In the genomic region with DNA sequence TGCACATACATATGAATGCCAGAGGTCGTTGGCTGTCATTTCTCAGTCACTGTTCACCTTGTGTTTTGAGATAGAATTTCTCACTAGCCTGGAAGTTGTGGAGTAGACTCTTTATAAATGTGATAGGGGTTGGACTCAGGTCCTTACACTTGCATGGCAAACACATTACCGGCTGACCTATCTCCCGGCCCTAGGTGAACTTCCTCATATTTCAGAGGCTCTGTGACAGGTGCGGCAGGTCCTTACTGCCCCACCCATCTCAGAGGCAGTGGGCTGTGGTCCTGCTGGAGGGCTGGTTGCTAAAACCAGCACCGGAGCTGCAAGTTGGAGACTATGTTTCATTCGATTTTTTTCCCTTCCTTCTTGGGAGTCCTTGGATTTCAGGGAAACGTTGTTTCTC, we compare ENCODE assay signal across 27 mouse cellular contexts. TPM values are rescaled to one million over a fixed set of nuclear protein-coding genes. Genes with fewer than 3 reads are reported as not detected.
DNase-seq lines count a peak whose midpoint lies in the region; ATAC-seq and TF ChIP-seq lines count a peak whose summit lies in the region.
"Had no signal": no experiment of that assay in that cellular context is flagged by ENCODE, and none has a peak within 500 bp of the region (broad histone marks: within the 10 kb centered on the region; RNA-seq: fewer than 3 reads in every experiment).

No protein-coding gene starts in this region.

- H3K4me1 ChIP-seq in heart, embryonic 15.5 days (replicated peaks): peaks cover 46% of the 10 kb centered on the region
- peaks cover 47% of the 10 kb centered on the region for H3K4me1 ChIP-seq in heart, embryonic 11.5 days (ENCODE audit: control insufficient read depth, insufficient read depth, low read length)
- H3K4me1 ChIP-seq in lung, postnatal 0 days (ENCODE audit: insufficient read depth, low read depth, low read length): peaks cover 10% of the 10 kb centered on the region; the same call in 1 of the 2 replicates
- peaks cover 3% of the 10 kb centered on the region; the same call in 1 of the 2 replicates for H3K4me1 ChIP-seq in lung, adult 2 months (ENCODE audit: control insufficient read depth, insufficient read depth, low read length)

- ATAC-seq in heart, embryonic 15.5 days (replicated peaks; ENCODE audit: insufficient number of reproducible peaks, insufficient read depth, low FRiP score, low read depth): no peak
- no peak for ATAC-seq in heart, embryonic 11.5 days (replicated peaks; ENCODE audit: insufficient number of reproducible peaks, low FRiP score, low TSS enrichment)
- ATAC-seq in lung, postnatal 0 days: no peak
- ATAC-seq: forebrain, postnatal 0 days had no signal

- no peak overlapping the region for H3K4me2 ChIP-seq in heart, embryonic 15.5 days
- no peak overlapping the region; the same call in 1 of the 2 replicates for H3K4me2 ChIP-seq in heart, embryonic 11.5 days
- no peak overlapping the region for H3K4me2 ChIP-seq in lung, postnatal 0 days (replicated peaks; ENCODE audit: low read depth, low read length)
- H3K4me2 ChIP-seq in myocyte (ENCODE audit: low read depth): peak overlapping the region; percentile 21
- H3K4me2 ChIP-seq: embryonic facial prominence, embryonic 12.5 days; hindbrain, embryonic 14.5 days; liver, embryonic 13.5 days; lung, embryonic 14.5 days; midbrain, embryonic 11.5 days had no signal

- TF ChIP-seq CTCF in lung, postnatal 0 days (IDR thresholded peaks at IDR 0.05): no peak
- TF ChIP-seq CTCF in lung, adult 2 months (IDR thresholded peaks at IDR 0.05; ENCODE audit: insufficient read depth, low read length): no peak

- no peak overlapping the region for H3K4me3 ChIP-seq in heart, embryonic 15.5 days
- H3K4me3 ChIP-seq in heart, embryonic 11.5 days (ENCODE audit: low read depth, low read length): no peak overlapping the region
- H3K4me3 ChIP-seq in lung, postnatal 0 days (ENCODE audit: low read depth, low read length): no peak overlapping the region
- no peak overlapping the region for H3K4me3 ChIP-seq in lung, adult 2 months (replicated peaks; ENCODE audit: extremely low read depth, low read depth, low read length)
- no peak overlapping the region for H3K4me3 ChIP-seq in myocyte
- H3K4me3 ChIP-seq: embryonic facial prominence, embryonic 12.5 days; liver, embryonic 13.5 days had no signal

- 0 out of 2 replicates have a peak overlapping the region, but pooled peaks have one; percentile 4 for H3K27ac ChIP-seq in heart, embryonic 15.5 days
- no peak overlapping the region for H3K27ac ChIP-seq in heart, embryonic 11.5 days (ENCODE audit: low read depth, low read length)
- no peak overlapping the region for H3K27ac ChIP-seq in lung, postnatal 0 days (ENCODE audit: low read length)
- H3K27ac ChIP-seq: embryonic facial prominence, embryonic 12.5 days; hindbrain, embryonic 14.5 days; liver, embryonic 13.5 days had no signal

- DNase-seq in lung, postnatal 0 days (ENCODE audit: low spot score): peak; percentile 56
- DNase-seq in lung, adult 2 months: no peak
- no peak for DNase-seq in spleen, postnatal 10 days (ENCODE audit: low spot score in 2 of 2)
- DNase-seq in ovary, postnatal 10 days (ENCODE audit: low spot score): no peak
- DNase-seq: adrenal gland, adult 2 months; cerebellum, adult 11-12 months; cerebellum, postnatal 10 days; forebrain, postnatal 0 days; gastrocnemius, postnatal 25 days; heart, adult 18-20 months; heart, postnatal 4 days; kidney, postnatal 25 days; liver, embryonic 13.5 days; lung, embryonic 14.5 days; spleen, adult 18-20 months had no signal

- H3K9ac ChIP-seq in heart, embryonic 15.5 days: no peak overlapping the region
- H3K9ac ChIP-seq in heart, embryonic 11.5 days (ENCODE audit: low read depth, low read length): no peak overlapping the region
- no peak overlapping the region for H3K9ac ChIP-seq in lung, postnatal 0 days (replicated peaks; ENCODE audit: low read depth)
- H3K9ac ChIP-seq: embryonic facial prominence, embryonic 12.5 days; forebrain, postnatal 0 days; hindbrain, embryonic 14.5 days; liver, embryonic 13.5 days; lung, embryonic 14.5 days had no signal

- H3ac ChIP-seq in myocyte (ENCODE audit: control insufficient read depth, insufficient read length): no peak overlapping the region

- no peaks in the 10 kb centered on the region for H3K27me3 ChIP-seq in heart, embryonic 15.5 days
- H3K27me3 ChIP-seq in heart, embryonic 11.5 days (ENCODE audit: control insufficient read depth, insufficient read depth, low read length): no peaks in the 10 kb centered on the region
- no peaks in the 10 kb centered on the region for H3K27me3 ChIP-seq in lung, postnatal 0 days (replicated peaks; ENCODE audit: insufficient read depth, low read length)
- no peaks in the 10 kb centered on the region for H3K27me3 ChIP-seq in myocyte (ENCODE audit: control insufficient read depth, insufficient read depth, insufficient read length)
- H3K27me3 ChIP-seq: embryonic facial prominence, embryonic 12.5 days had no signal

- no peak for TF ChIP-seq POLR2A in lung, adult 2 months (IDR thresholded peaks at IDR 0.05; ENCODE audit: borderline replicate concordance, extremely low read depth, low read depth, low read length)
- no peak for TF ChIP-seq POLR2A in myocyte (IDR thresholded peaks at IDR 0.05; ENCODE audit: insufficient read length, low read depth)

- 0 out of 2 replicates have a peak, but pooled peaks have one; percentile 7 for TF ChIP-seq EP300 in lung, postnatal 0 days (IDR thresholded peaks at IDR 0.05)

- 47% methylated on average over 7 of the region's 7 CpGs for WGBS in heart, embryonic 15.5 days
- 46% methylated on average over 7 of the region's 7 CpGs for WGBS in heart, embryonic 11.5 days (ENCODE audit: insufficient replicate concordance)
- 25% methylated on average over 7 of the region's 7 CpGs for WGBS in lung, postnatal 0 days
- 30% methylated on average over 7 of the region's 7 CpGs for WGBS in lung, adult 2 months

- peaks cover 8% of the 10 kb centered on the region for H3K79me2 ChIP-seq in myocyte (ENCODE audit: control insufficient read depth, insufficient read depth)

- H3K36me3 ChIP-seq in heart, embryonic 15.5 days: no peaks in the 10 kb centered on the region
- no peaks in the 10 kb centered on the region for H3K36me3 ChIP-seq in heart, embryonic 11.5 days (ENCODE audit: control insufficient read depth, insufficient read depth, low read length)
- no peaks in the 10 kb centered on the region for H3K36me3 ChIP-seq in lung, postnatal 0 days (ENCODE audit: insufficient read depth, low read length)
- no peaks in the 10 kb centered on the region for H3K36me3 ChIP-seq in myocyte (ENCODE audit: control insufficient read depth, insufficient read depth)
- H3K36me3 ChIP-seq: embryonic facial prominence, embryonic 12.5 days; liver, embryonic 13.5 days had no signal

- no peaks in the 10 kb centered on the region for H3K9me3 ChIP-seq in heart, embryonic 15.5 days (replicated peaks)
- H3K9me3 ChIP-seq in heart, embryonic 11.5 days (replicated peaks; ENCODE audit: control insufficient read depth, low read length): no peaks in the 10 kb centered on the region
- no peaks in the 10 kb centered on the region for H3K9me3 ChIP-seq in lung, postnatal 0 days (ENCODE audit: low read length)
- H3K9me3 ChIP-seq: embryonic facial prominence, embryonic 12.5 days; liver, embryonic 13.5 days had no signal

TF ChIP-seq in myocyte, 11 proteins besides CTCF, POLR2A, EP300 and RAD21:
- TF ChIP-seq POLR2AphosphoS2 (IDR thresholded peaks at IDR 0.05; ENCODE audit: insufficient read length, low read depth) (no peak), SRF (IDR thresholded peaks at IDR 0.05; ENCODE audit: control insufficient read depth, insufficient read length, low read depth) (no peak), MAX (IDR thresholded peaks at IDR 0.05; ENCODE audit: low read depth) (no peak), E2F4 (IDR thresholded peaks at IDR 0.05; ENCODE audit: insufficient read depth) (no peak), TCF3 (IDR thresholded peaks at IDR 0.05; ENCODE audit: insufficient read length, low read depth) (no peak), CEBPB (IDR thresholded peaks at IDR 0.05; ENCODE audit: insufficient read depth, poor library complexity, severe bottlenecking) (no peak)

RNA-seq across cellular contexts. Expression of gene Efhd2, which starts 3.9 kb away (rescaled TPM):
- 62.0 and 79.3 TPM in 2 replicates for polyA plus RNA-seq in heart, embryonic 15.5 days (2015; fragmentation: Nextera tagmentation; extraction: Ambion mirVana)
- 59.2 and 63.4 TPM in 2 replicates for polyA plus RNA-seq in heart, embryonic 11.5 days (2014; fragmentation: Nextera tagmentation; extraction: Ambion mirVana)
- polyA plus RNA-seq in lung, postnatal 0 days (2015; fragmentation: Nextera tagmentation; extraction: Ambion mirVana): 81.6 and 88.4 TPM in 2 replicates
- 95.0 and 116 TPM in 2 replicates for polyA plus RNA-seq in lung, adult 2 months (2012; rRNA removed)
- polyA plus RNA-seq in myocyte (2012; fragmentation: generic; extraction: Trizol): 38.8 TPM

RNA-seq across cellular contexts. Expression of gene Ctrc, which starts 32.5 kb away (rescaled TPM):
- polyA plus RNA-seq in heart, embryonic 15.5 days (2015; fragmentation: Nextera tagmentation; extraction: Ambion mirVana): not detected in 2 replicates
- polyA plus RNA-seq in heart, embryonic 11.5 days (2014; fragmentation: Nextera tagmentation; extraction: Ambion mirVana): not detected in 2 replicates
- not detected in 2 replicates for polyA plus RNA-seq in lung, postnatal 0 days (2015; fragmentation: Nextera tagmentation; extraction: Ambion mirVana)
- 4.7 TPM in 1 of 2 replicates, not detected in the other for polyA plus RNA-seq in lung, adult 2 months (2012; rRNA removed)
- polyA plus RNA-seq in myocyte (2012; fragmentation: generic; extraction: Trizol): not detected
- polyA plus RNA-seq: adrenal gland, adult 2 months; C2C12; embryonic facial prominence, embryonic 12.5 days; forebrain, embryonic 11.5 days; forebrain, postnatal 0 days; hindbrain, embryonic 14.5 days; intestine, embryonic 14.5 days; kidney, embryonic 14.5 days; limb, embryonic 14.5 days; liver, embryonic 13.5 days; lung, embryonic 14.5 days; midbrain, embryonic 11.5 days; urinary bladder, adult 2 months had no signal

RNA-seq across cellular contexts. Expression of gene Cela2a, which starts 52.7 kb away (rescaled TPM):
- polyA plus RNA-seq in heart, embryonic 15.5 days (2015; fragmentation: Nextera tagmentation; extraction: Ambion mirVana): 0.35 TPM in 1 of 2 replicates, not detected in the other
- not detected in 2 replicates for polyA plus RNA-seq in heart, embryonic 11.5 days (2014; fragmentation: Nextera tagmentation; extraction: Ambion mirVana)
- not detected in 2 replicates for polyA plus RNA-seq in lung, postnatal 0 days (2015; fragmentation: Nextera tagmentation; extraction: Ambion mirVana)
- 1.5 and 37.8 TPM in 2 replicates for polyA plus RNA-seq in lung, adult 2 months (2012; rRNA removed)
- polyA plus RNA-seq in myocyte (2012; fragmentation: generic; extraction: Trizol): not detected
- polyA plus RNA-seq: C2C12; embryonic facial prominence, embryonic 12.5 days; forebrain, embryonic 11.5 days; hindbrain, embryonic 14.5 days; kidney, embryonic 14.5 days; lung, embryonic 14.5 days; midbrain, embryonic 11.5 days had no signal
